Mouse (Mus musculus) kidney, embryonic 16.5 days (tissue): ENCODE measurements around the gene Fam204a. TPM values are rescaled to one million over a fixed set of nuclear protein-coding genes. Genes with fewer than 3 reads are reported as not detected.

Experiments
- ATAC-seq: fragments of 200-750 bp; cut with Nextera tagmentation; 2 replicates; pipeline ENCODE4 v1.8.0; 2017; ENCODE audit warnings: moderate TSS enrichment; ENCODE audit not compliant: low FRiP score, low TSS enrichment
- H3K27ac ChIP-seq: fragments of 300-500 bp; sonication (generic); 2 replicates; pipeline ENCODE4 v1.5.1; 2014; ENCODE audit warnings: low read length
- H3K27me3 ChIP-seq: fragments of 300-500 bp; sonication (generic); 2 replicates; pipeline ENCODE4 v1.6.1; 2014; ENCODE audit warnings: low read length, control low read depth, mixed read lengths; ENCODE audit not compliant: insufficient read depth
- H3K36me3 ChIP-seq: fragments of 300-500 bp; sonication (generic); 2 replicates; pipeline ENCODE4 v1.6.1; 2014; ENCODE audit warnings: low read length, control low read depth, mixed read lengths; ENCODE audit not compliant: insufficient read depth
- H3K4me1 ChIP-seq: fragments of 300-500 bp; sonication (generic); 2 replicates; pipeline ENCODE4 v1.6.1; 2014; ENCODE audit warnings: low read length, control low read depth, mixed read lengths; ENCODE audit not compliant: insufficient read depth
- H3K4me2 ChIP-seq: fragments of 300-500 bp; sonication (generic); replicated peaks from 2 replicates; pipeline ENCODE4 v1.6.1; 2014; ENCODE audit warnings: low read depth, low read length
- H3K4me3 ChIP-seq: fragments of 300-500 bp; sonication (generic); 2 replicates; pipeline ENCODE4 v1.5.1; 2014; ENCODE audit warnings: mild to moderate bottlenecking, low read length
- H3K9ac ChIP-seq: fragments of 300-500 bp; sonication (generic); replicated peaks from 2 replicates; pipeline ENCODE4 v1.6.1; 2014; ENCODE audit warnings: low read length
- H3K9me3 ChIP-seq: fragments of 300-500 bp; sonication (generic); 2 replicates; pipeline ENCODE4 v1.6.1; 2016; ENCODE audit warnings: low read length, control low read depth
- WGBS: fragments of 180-500 bp; shearing (Covaris S2); extraction: QIAGEN DNeasy Blood & Tissue Kit; methylation state at CpG from one replicate; pipeline ENCODE4 v1.1.7; 2014; 5-methylcytosine and 5-hydroxymethylcytosine counted together
- polyA plus RNA-seq: library from polyadenylated mRNA; unstranded; fragments of >200 nt; fragmentation: Nextera tagmentation; extraction: Ambion mirVana; gene quantifications from 2 replicates; pipeline ENCODE4 v1.2.1, GENCODE M21; 2015

The Fam204a gene
- 46.1 and 52.7 TPM in 2 replicates for polyA plus RNA-seq

GRCm38 (mm10) chr19:60225899-60226844 lies at the start of gene Fam204a:
Gene Fam204a (minus strand): TSS chr19:60226701.
- peak; percentile 100 for ATAC-seq
- Histone ChIP-seq H3K4me3 (peak within 1 kb of the TSS; percentile 96), H3K9ac (peak within 1 kb of the TSS; percentile 99), H3K27me3 (peaks cover 4% of the 10 kb centered on the region; the same call in 1 of the 2 replicates), H3K27ac (peak within 1 kb of the TSS; percentile 99), H3K4me1 (peaks cover 7% of the 10 kb centered on the region; the same call in 1 of the 2 replicates), H3K36me3 (no peaks in the 10 kb centered on the region), H3K4me2 (peak within 1 kb of the TSS; percentile 53), H3K9me3 (no peaks in the 10 kb centered on the region)
- WGBS = under 1% methylated on average over 68 of the region's 68 CpGs

DNA sequence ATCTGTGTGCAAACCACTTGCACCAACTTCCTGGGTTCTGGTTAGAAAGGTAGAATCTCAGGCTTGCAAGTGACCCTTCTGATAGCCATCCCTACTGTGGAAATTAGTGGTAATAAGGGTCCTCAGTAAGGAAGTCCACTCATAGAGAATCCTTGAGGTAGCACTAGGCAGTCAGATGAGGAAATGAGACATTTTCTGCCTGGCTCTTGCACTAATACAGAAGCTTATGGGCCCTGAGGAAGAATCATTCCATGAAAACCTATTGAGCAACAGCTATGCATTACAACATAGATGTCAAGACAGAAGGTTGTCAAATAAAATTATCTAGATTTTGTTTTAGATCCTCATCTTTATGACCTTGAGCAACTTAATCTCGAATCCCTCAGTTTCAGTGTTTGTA lies 39.3 kb upstream of the Fam204a start:
- H3K27ac ChIP-seq = no peak overlapping the region
- no peaks in the 10 kb centered on the region for H3K4me1 ChIP-seq
- 61% methylated on average over 1 of the region's 1 CpGs for WGBS
- no peak overlapping the region for H3K4me3 ChIP-seq
- no peaks in the 10 kb centered on the region for H3K36me3 ChIP-seq
- H3K9ac ChIP-seq = no peak overlapping the region
- ATAC-seq = no peak
- H3K9me3 ChIP-seq = no peaks in the 10 kb centered on the region; the same call in 1 of the 2 replicates
- no peak overlapping the region for H3K4me2 ChIP-seq
- H3K27me3 ChIP-seq = no peaks in the 10 kb centered on the region

GRCm38 (mm10) chr19:60260689-60261088 lies 34.2 kb upstream of the Fam204a start:
- no peaks in the 10 kb centered on the region for H3K9me3 ChIP-seq
- ATAC-seq = no peak
- no peak overlapping the region for H3K4me3 ChIP-seq
- H3K9ac ChIP-seq = no peak overlapping the region
- 79% methylated on average over 5 of the region's 5 CpGs for WGBS
- no peaks in the 10 kb centered on the region for H3K27me3 ChIP-seq
- H3K4me2 ChIP-seq = no peak overlapping the region
- no peaks in the 10 kb centered on the region for H3K36me3 ChIP-seq
- H3K4me1 ChIP-seq = no peaks in the 10 kb centered on the region
- no peak overlapping the region for H3K27ac ChIP-seq

- H3K4me3 ChIP-seq = no peak overlapping the region
- no peak overlapping the region for H3K4me2 ChIP-seq
- H3K4me1 ChIP-seq = no peaks in the 10 kb centered on the region
- no peak overlapping the region for H3K9ac ChIP-seq
- H3K27me3 ChIP-seq = no peaks in the 10 kb centered on the region
- no peak overlapping the region for H3K27ac ChIP-seq
- no peaks in the 10 kb centered on the region for H3K9me3 ChIP-seq
- WGBS = 43% methylated on average over 2 of the region's 2 CpGs
- no peak for ATAC-seq
- H3K36me3 ChIP-seq = no peaks in the 10 kb centered on the region
Observed at GRCm38 (mm10) chr19:60252021-60252420, 25.5 kb upstream of the Fam204a start.

DNA sequence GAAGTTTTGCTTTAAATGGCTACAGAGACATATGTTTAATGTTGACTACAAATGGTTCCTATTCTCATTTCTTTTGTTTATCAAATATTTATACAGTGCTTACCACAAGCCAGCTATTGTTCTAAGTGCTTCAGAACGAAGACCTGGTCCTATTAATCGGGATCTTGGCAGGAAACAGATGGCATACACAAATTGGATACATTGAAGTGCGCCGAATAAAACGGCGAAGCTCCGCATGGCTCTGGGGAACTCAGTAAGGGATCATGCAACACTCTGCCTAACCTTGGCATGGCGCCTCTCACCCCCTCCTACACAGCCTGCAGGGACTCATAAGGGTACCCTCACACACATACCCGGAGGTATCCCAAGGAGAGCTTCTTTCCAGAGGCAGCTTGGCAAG lies 24.7 kb upstream of the Fam204a start:
- Histone ChIP-seq H3K4me1 (no peaks in the 10 kb centered on the region), H3K9me3 (no peaks in the 10 kb centered on the region), H3K9ac (no peak overlapping the region), H3K4me3 (no peak overlapping the region), H3K27me3 (no peaks in the 10 kb centered on the region), H3K4me2 (no peak overlapping the region), H3K27ac (no peak overlapping the region), H3K36me3 (no peaks in the 10 kb centered on the region)
- no peak for ATAC-seq
- 78% methylated on average over 9 of the region's 9 CpGs for WGBS

GRCm38 (mm10) chr19:60245250-60245649 lies 18.7 kb upstream of the Fam204a start:
- Histone ChIP-seq H3K4me1 (no peaks in the 10 kb centered on the region), H3K9me3 (no peaks in the 10 kb centered on the region), H3K27me3 (no peaks in the 10 kb centered on the region), H3K36me3 (no peaks in the 10 kb centered on the region), H3K27ac (no peak overlapping the region), H3K4me2 (no peak overlapping the region), H3K9ac (no peak overlapping the region), H3K4me3 (no peak overlapping the region)
- no peak for ATAC-seq
- 76% methylated on average over 3 of the region's 3 CpGs for WGBS

- 65% methylated on average over 7 of the region's 7 CpGs for WGBS
Observed at GRCm38 (mm10) chr19:60242620-60243019, 16.1 kb upstream of the Fam204a start.

DNA sequence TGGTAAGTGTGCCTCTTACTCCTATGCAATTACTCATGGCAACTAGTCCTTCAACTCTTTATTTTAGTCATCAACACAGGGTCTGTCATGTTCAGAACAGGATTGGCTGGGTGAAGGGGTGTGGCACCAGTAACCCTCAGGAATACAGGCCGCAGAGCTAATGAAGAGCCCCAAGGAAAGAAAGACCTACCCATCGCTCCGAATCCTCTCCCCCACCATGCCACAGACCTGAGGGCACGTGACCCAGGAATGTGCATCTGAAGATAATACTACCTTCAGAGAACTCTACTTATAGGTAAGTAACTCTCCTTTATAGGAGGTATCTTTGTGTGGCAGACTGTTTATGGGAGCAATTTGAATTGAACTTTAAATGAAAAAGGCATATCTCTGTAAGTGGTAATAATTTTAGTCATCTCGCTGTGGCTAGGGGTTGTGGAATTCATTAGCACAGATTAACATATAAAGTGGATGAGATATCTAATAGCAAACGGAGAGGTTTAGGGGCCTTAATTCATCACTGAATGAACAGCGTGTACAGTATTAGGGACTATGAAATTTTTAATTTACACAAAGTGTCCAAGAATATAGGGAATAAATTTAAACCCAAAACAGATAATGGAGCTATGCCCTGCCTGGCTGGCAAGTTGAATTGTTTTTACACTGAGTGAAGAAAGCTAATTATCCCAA lies 15.6 kb upstream of the Fam204a start:
- Histone ChIP-seq H3K9ac (no peak overlapping the region), H3K4me1 (no peaks in the 10 kb centered on the region), H3K27ac (no peak overlapping the region), H3K9me3 (no peaks in the 10 kb centered on the region), H3K4me3 (no peak overlapping the region), H3K27me3 (no peaks in the 10 kb centered on the region), H3K36me3 (no peaks in the 10 kb centered on the region), H3K4me2 (no peak overlapping the region)
- WGBS = 87% methylated on average over 7 of the region's 7 CpGs
- no peak for ATAC-seq

More at GRCm38 (mm10) chr19:60242620-60243019, 16.1 kb upstream of the Fam204a start:
- no peak overlapping the region for H3K9ac ChIP-seq
- H3K27me3 ChIP-seq = no peaks in the 10 kb centered on the region
- H3K36me3 ChIP-seq = no peaks in the 10 kb centered on the region
- no peak overlapping the region for H3K4me3 ChIP-seq
- no peaks in the 10 kb centered on the region for H3K9me3 ChIP-seq
- no peaks in the 10 kb centered on the region for H3K4me1 ChIP-seq
- no peak for ATAC-seq
- H3K27ac ChIP-seq = no peak overlapping the region
- H3K4me2 ChIP-seq = no peak overlapping the region

DNA sequence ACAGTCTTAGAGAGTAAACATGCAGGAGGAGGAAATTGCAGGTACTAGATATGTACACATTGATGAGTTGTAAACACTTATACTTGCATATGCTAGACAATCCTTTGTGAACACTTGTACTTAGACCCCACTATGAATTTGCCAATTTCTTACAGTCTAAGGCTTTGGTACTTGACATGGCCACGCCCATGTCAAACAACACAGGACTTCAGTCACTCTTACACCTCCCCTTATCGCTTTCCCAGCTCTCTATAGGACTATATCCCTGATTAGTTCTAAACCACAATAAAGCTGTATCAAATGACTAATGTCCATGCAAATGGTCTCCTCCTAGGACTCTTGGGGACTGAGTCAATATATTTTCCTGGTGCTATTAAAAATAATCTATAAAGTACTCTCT lies 5.0 kb upstream of the Fam204a start:
- Histone ChIP-seq H3K9ac (no peak overlapping the region), H3K27me3 (peaks cover 4% of the 10 kb centered on the region; the same call in 1 of the 2 replicates), H3K4me2 (no peak overlapping the region), H3K9me3 (no peaks in the 10 kb centered on the region), H3K36me3 (no peaks in the 10 kb centered on the region), H3K4me1 (no peaks in the 10 kb centered on the region), H3K27ac (no peak overlapping the region), H3K4me3 (no peak overlapping the region)
- WGBS = 74% methylated on average over 2 of the region's 2 CpGs
- no peak for ATAC-seq
